Mouse (Mus musculus): ENCODE measurements around the gene Usp6nl.
A peak's percentile ranks its signal among the peaks of the same experiment; 100 is the strongest.

Usp6nl gene

GRCm38 (mm10) chr2:6333570-6333969 is 11.1 kb downstream of the Usp6nl start:
- DNase-seq = no peak

- DNase-seq = no peak
Measured at GRCm38 (mm10) chr2:6334011-6334410, 11.5 kb downstream of the Usp6nl start.

- no peak for DNase-seq
Measured at GRCm38 (mm10) chr2:6335032-6335735, 12.7 kb downstream of the Usp6nl start.

- DNase-seq = no peak
Measured at GRCm38 (mm10) chr2:6336013-6336412, 13.5 kb downstream of the Usp6nl start.

- DNase-seq = no peak
Measured at GRCm38 (mm10) chr2:6336649-6337048, 14.2 kb downstream of the Usp6nl start.

- DNase-seq = peak; percentile 55
Measured at GRCm38 (mm10) chr2:6337436-6337835, 15.0 kb downstream of the Usp6nl start.

- no peak for DNase-seq
Measured at GRCm38 (mm10) chr2:6338031-6338629, 15.7 kb downstream of the Usp6nl start.

GRCm38 (mm10) chr2:6340439-6340838 is 18.0 kb downstream of the Usp6nl start:
- no peak for DNase-seq

GRCm38 (mm10) chr2:6341496-6341895 is 19.0 kb downstream of the Usp6nl start:
- no peak for DNase-seq

- no peak for DNase-seq
Measured at GRCm38 (mm10) chr2:6349256-6350092, 27.0 kb downstream of the Usp6nl start.

- DNase-seq = no peak
Measured at GRCm38 (mm10) chr2:6350164-6350563, 27.7 kb downstream of the Usp6nl start.

- peak in 1 of 2 experiments; percentile 25 for DNase-seq
Measured at GRCm38 (mm10) chr2:6350931-6351695, 28.6 kb downstream of the Usp6nl start.

GRCm38 (mm10) chr2:6352541-6352971 is 30.1 kb downstream of the Usp6nl start:
- no peak for DNase-seq

- no peak for DNase-seq
Measured at GRCm38 (mm10) chr2:6353060-6353459, 30.6 kb downstream of the Usp6nl start.

GRCm38 (mm10) chr2:6357306-6357705 is 34.8 kb downstream of the Usp6nl start:
- DNase-seq = no peak

GRCm38 (mm10) chr2:6359645-6360044 is 37.2 kb downstream of the Usp6nl start:
- DNase-seq = peak; percentile 68 to 77

- DNase-seq = peak; percentile 58 to 65
Measured at GRCm38 (mm10) chr2:6363126-6363525, 40.7 kb downstream of the Usp6nl start.

- no peak for DNase-seq
Measured at GRCm38 (mm10) chr2:6363922-6364321, 41.5 kb downstream of the Usp6nl start.

- no peak for DNase-seq
Measured at GRCm38 (mm10) chr2:6366521-6366928, 44.1 kb downstream of the Usp6nl start.

- DNase-seq = no peak
Measured at GRCm38 (mm10) chr2:6366973-6367372, 44.5 kb downstream of the Usp6nl start.

GRCm38 (mm10) chr2:6367497-6367896 is 45.0 kb downstream of the Usp6nl start:
- DNase-seq = no peak

- no peak for DNase-seq
Measured at GRCm38 (mm10) chr2:6374216-6374615, 51.7 kb downstream of the Usp6nl start.

- peak; percentile 23 to 31 for DNase-seq
Measured at GRCm38 (mm10) chr2:6376071-6376470, 53.6 kb downstream of the Usp6nl start.
